Mouse (Mus musculus) cerebellum, postnatal 25 days (tissue): Measurements from ENCODE around the gene Prim2.

Experiments
- DNase-seq, 2 experiments: peaks; one replicate each; pipeline ENCODE4 v3.0.0; 2021; ENCODE audit warnings: mixed read lengths in 2 of 2

The Prim2 gene

GRCm38 (mm10) chr1:33599019-33599667 is 70.5 kb downstream of the Prim2 start:
- DNase-seq, result no peak

GRCm38 (mm10) chr1:33597043-33597442 is 72.6 kb downstream of the Prim2 start:
- DNase-seq, result no peak

- DNase-seq, result no peak
Measured at GRCm38 (mm10) chr1:33595936-33596335, 73.7 kb downstream of the Prim2 start.

GRCm38 (mm10) chr1:33594966-33595365 is 74.6 kb downstream of the Prim2 start:
- DNase-seq, result no peak

- DNase-seq, result no peak
Measured at GRCm38 (mm10) chr1:33593718-33594388, 75.7 kb downstream of the Prim2 start.

- DNase-seq, result no peak
Measured at GRCm38 (mm10) chr1:33591997-33592608, 77.5 kb downstream of the Prim2 start.

GRCm38 (mm10) chr1:33590556-33591411 is 78.8 kb downstream of the Prim2 start:
- peak in 1 of 2 experiments; percentile 27 for DNase-seq

- DNase-seq, result no peak
Measured at GRCm38 (mm10) chr1:33589531-33589930, 80.1 kb downstream of the Prim2 start.

GRCm38 (mm10) chr1:33588557-33588956 is 81.0 kb downstream of the Prim2 start:
- no peak for DNase-seq

- DNase-seq, result no peak
Measured at GRCm38 (mm10) chr1:33584590-33584978, 85.0 kb downstream of the Prim2 start.

- no peak for DNase-seq
Measured at GRCm38 (mm10) chr1:33583817-33584589, 85.6 kb downstream of the Prim2 start.

GRCm38 (mm10) chr1:33578593-33578992 is 91.0 kb downstream of the Prim2 start:
- DNase-seq, result no peak

- DNase-seq, result no peak
Measured at GRCm38 (mm10) chr1:33574459-33574858, 95.1 kb downstream of the Prim2 start.

- DNase-seq, result no peak
Measured at GRCm38 (mm10) chr1:33565764-33566401, 103.7 kb downstream of the Prim2 start.

- DNase-seq, result no peak
Measured at GRCm38 (mm10) chr1:33564032-33564431, 105.6 kb downstream of the Prim2 start.

- no peak for DNase-seq
Measured at GRCm38 (mm10) chr1:33563611-33564010, 106.0 kb downstream of the Prim2 start.

GRCm38 (mm10) chr1:33556638-33557037 is 113.0 kb downstream of the Prim2 start:
- DNase-seq, result no peak

- no peak for DNase-seq
Measured at GRCm38 (mm10) chr1:33555626-33556025, 114.0 kb downstream of the Prim2 start.

GRCm38 (mm10) chr1:33551350-33551749 is 118.2 kb downstream of the Prim2 start:
- no peak for DNase-seq

GRCm38 (mm10) chr1:33541708-33542107 is 127.9 kb downstream of the Prim2 start:
- no peak for DNase-seq

- no peak for DNase-seq
Measured at GRCm38 (mm10) chr1:33537948-33538347, 131.6 kb downstream of the Prim2 start.
